Comparison of ENCODE assay signal across 13 mouse cellular contexts in the genomic region with DNA sequence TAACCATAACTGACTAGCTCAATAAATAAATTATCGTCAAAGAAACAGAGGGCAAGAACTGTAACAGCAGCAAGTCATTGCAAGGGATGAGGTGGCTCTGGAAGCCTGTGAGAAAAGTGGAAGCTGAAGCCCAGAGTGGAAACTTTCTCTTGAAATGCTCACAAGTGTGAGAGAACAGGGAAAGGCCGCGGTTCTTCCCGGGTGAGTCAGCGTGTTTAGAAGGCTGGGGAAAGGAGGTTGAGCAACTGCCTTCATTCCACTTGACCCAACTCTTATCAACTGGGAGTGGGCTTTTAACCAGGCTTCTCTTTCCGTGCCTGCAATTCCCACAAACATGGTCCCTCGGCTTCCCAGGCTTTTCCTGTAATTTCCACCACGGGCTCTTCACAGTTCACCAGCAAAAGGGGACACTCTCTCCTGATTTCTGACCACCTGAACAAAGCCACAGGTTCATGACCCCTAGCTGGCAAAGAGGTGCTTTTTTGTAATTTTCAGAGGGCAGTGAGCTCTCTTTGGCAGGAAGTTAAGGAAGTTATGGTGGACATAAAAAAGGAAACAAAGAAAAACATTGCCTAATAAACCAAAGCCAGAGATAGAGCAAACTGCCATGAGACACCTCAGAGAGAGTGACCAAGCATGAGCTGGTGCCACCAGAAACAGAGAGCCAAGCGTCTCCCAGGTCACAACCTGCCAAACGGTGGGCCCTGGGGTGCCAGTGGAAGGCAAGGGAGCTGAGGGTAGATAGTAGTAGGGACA. TPM values are rescaled to one million over a fixed set of nuclear protein-coding genes. Genes with fewer than 3 reads are reported as not detected.
DNase-seq lines count a peak whose midpoint lies in the region; ATAC-seq lines count a peak whose summit lies in the region.
"Had no signal": no experiment of that assay in that cellular context is flagged by ENCODE, and none has a peak within 500 bp of the region (broad histone marks: within the 10 kb centered on the region; RNA-seq: fewer than 3 reads in every experiment).

No protein-coding gene starts in this region.

- DNase-seq in ovary, adult 18-20 months (ENCODE audit: low spot score) = peak; percentile 55
- no peak for DNase-seq in ovary, postnatal 36 days (ENCODE audit: low spot score)
- DNase-seq in heart, adult 8-10 months (ENCODE audit: low spot score) = peak; percentile 76
- peak; percentile 36 for DNase-seq in urinary bladder, postnatal 25 days (ENCODE audit: low spot score)
- no peak for DNase-seq in cerebellum, postnatal 10 days
- no peak for DNase-seq in left cerebral cortex, postnatal 36 days (ENCODE audit: low spot score in 2 of 2)
- no peak for DNase-seq in right cerebral cortex, adult 2 months (ENCODE audit: low spot score in 2 of 2)
- DNase-seq: cerebellum, adult 2 months; thymus, adult 2 months had no signal

- no peaks in the 10 kb centered on the region for H3K27me3 ChIP-seq in liver, embryonic 16.5 days (ENCODE audit: control insufficient read depth, insufficient read depth, low read depth, low read length)
- H3K27me3 ChIP-seq: forebrain, embryonic 12.5 days; limb, embryonic 13.5 days had no signal

- no peaks in the 10 kb centered on the region for H3K4me1 ChIP-seq in liver, embryonic 16.5 days (ENCODE audit: control insufficient read depth, low read depth, low read length)
- H3K4me1 ChIP-seq: forebrain, embryonic 12.5 days; limb, embryonic 13.5 days had no signal

- peak overlapping the region; percentile 54 for H3K27ac ChIP-seq in liver, embryonic 16.5 days (ENCODE audit: low read length)
- H3K27ac ChIP-seq: forebrain, embryonic 12.5 days; limb, embryonic 13.5 days had no signal

- intact Hi-C loops in left cerebral cortex, postnatal 36 days (cut with DNase I) = no loop called here

- no peak overlapping the region for H3K9ac ChIP-seq in liver, embryonic 16.5 days (ENCODE audit: low read depth, low read length)
- H3K9ac ChIP-seq: forebrain, embryonic 12.5 days; limb, embryonic 13.5 days had no signal

- no peaks in the 10 kb centered on the region for H3K36me3 ChIP-seq in liver, embryonic 16.5 days (ENCODE audit: control insufficient read depth, insufficient read depth)
- H3K36me3 ChIP-seq: forebrain, embryonic 12.5 days; limb, embryonic 13.5 days had no signal

- WGBS in liver, embryonic 16.5 days (ENCODE audit: insufficient replicate concordance) = 24% methylated on average over 10 of the region's 10 CpGs

- no peak for ATAC-seq in liver, embryonic 16.5 days (ENCODE audit: low read depth)
- ATAC-seq: intestine, postnatal 0 days had no signal

- H3K4me3 ChIP-seq in liver, embryonic 16.5 days (ENCODE audit: low read depth, low read length) = no peak overlapping the region
- H3K4me3 ChIP-seq: forebrain, embryonic 12.5 days; limb, embryonic 13.5 days had no signal

- no peak overlapping the region for H3K4me2 ChIP-seq in liver, embryonic 16.5 days (ENCODE audit: low read depth, low read length)
- H3K4me2 ChIP-seq: forebrain, embryonic 12.5 days; limb, embryonic 13.5 days had no signal

- H3K9me3 ChIP-seq in liver, embryonic 16.5 days (replicated peaks; ENCODE audit: control insufficient read depth, low read length) = no peaks in the 10 kb centered on the region
- H3K9me3 ChIP-seq: forebrain, embryonic 12.5 days; limb, embryonic 13.5 days had no signal

RNA-seq across cellular contexts. Expression of gene Nod1, which starts 17.6 kb away (rescaled TPM):
- total RNA-seq in heart, adult 8-10 months (2022) = 10 to 100 TPM; 17.8 to 19.7 (median 19.4) TPM
- polyA plus RNA-seq in liver, embryonic 16.5 days (2015; fragmentation: Nextera tagmentation; extraction: Ambion mirVana) = 2.8 and 3.0 TPM in 2 replicates
- total RNA-seq in left cerebral cortex, postnatal 36 days (2021) = 1 to 10 TPM; 4.3 to 4.7 TPM

RNA-seq across cellular contexts. Expression of gene Ggct, which starts 37.9 kb away (rescaled TPM):
- 10 to 100 TPM; 24.9 to 36.1 (median 27.0) TPM for total RNA-seq in heart, adult 8-10 months (2022)
- polyA plus RNA-seq in liver, embryonic 16.5 days (2015; fragmentation: Nextera tagmentation; extraction: Ambion mirVana) = 2.9 and 3.0 TPM in 2 replicates
- 10 to 100 TPM; 24.0 to 25.0 TPM for total RNA-seq in left cerebral cortex, postnatal 36 days (2021)

Comparison
In these comparisons a context has a peak if more than half of its experiments do, and no peak if none do; other contexts are left out.
1. DNase-seq: peak in ovary, adult 18-20 months (single experiment), heart, adult 8-10 months (single experiment) and urinary bladder, postnatal 25 days (single experiment); none in ovary, postnatal 36 days (single experiment), cerebellum, postnatal 10 days (0 of 2), left cerebral cortex, postnatal 36 days (0 of 2) and right cerebral cortex, adult 2 months (0 of 2).